Mouse (Mus musculus): ENCODE results near the gene Car9.
A peak's percentile ranks its signal among the peaks of the same experiment; 100 is the strongest.

Gene Car9

DNA sequence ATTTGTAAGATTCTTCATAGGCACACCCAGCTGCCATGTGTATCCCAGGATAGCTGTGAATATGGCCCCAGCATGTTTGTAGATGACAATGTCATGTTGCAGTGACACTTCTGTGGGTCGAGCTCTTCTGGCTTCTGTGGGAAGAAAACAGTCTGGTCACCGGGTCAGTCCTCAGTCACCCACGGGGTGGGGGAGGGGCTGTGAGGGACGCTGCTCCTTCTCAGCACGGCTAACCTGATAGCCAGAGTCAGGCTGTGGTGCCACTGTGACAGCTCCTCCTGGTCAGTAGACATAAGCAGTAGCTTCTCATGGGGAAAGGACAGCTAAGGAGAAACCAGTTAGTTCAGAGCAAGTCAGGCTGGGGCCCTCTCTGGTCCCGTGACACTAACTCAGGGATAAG, 10.2 kb upstream of the Car9 start:
- no peak for DNase-seq

DNA sequence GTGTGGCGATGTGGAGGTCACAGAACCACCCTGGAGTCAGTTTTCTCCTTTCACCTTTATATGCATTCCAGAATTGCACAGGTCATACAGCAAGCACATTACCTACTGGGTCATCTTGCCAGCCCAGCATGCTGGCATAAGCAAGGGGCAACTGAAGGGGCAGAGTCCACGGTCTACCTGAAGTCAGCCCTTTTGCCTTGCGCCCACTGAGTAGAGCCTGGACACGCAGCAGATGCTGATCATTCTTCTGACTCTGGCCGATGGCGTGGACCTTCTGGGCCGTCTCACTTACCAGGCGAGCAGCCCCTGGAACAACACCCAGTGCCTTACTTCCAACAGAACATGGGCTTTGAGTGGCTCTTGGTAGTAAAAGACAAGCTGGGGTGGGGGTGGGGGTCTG, 9.4 kb upstream of the Car9 start:
- DNase-seq: no peak

DNA sequence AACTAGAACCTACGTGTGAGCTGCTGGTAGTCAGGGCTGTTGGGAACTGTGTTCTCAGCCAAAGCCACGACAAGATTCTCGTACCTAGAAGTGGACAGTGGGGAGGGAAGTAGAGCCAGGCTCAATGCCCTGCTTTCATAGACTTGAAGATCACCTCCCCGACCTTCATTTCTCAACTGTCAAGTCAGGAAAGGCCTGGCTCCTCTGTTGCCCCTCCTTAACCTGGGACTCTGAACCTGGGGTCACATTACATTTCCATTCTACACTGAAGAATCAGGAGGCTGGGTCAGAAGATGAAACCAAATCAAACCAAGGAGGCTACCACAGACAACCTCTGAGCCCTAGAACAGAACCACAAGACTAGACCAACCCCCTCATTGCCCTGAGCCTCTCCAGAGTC, 8.8 kb upstream of the Car9 start:
- no peak for DNase-seq

- DNase-seq: peak; percentile 71
Measured at GRCm38 (mm10) chr4:43498983-43499382, 7.8 kb upstream of the Car9 start.

- peak; percentile 82 for DNase-seq
Measured at GRCm38 (mm10) chr4:43499407-43500333, 7.1 kb upstream of the Car9 start, which contains the start of gene Arhgef39. Arhgef39 (minus strand) TSS chr4:43499695.

- no peak for DNase-seq
Measured at GRCm38 (mm10) chr4:43503041-43503440, 3.7 kb upstream of the Car9 start.

DNA sequence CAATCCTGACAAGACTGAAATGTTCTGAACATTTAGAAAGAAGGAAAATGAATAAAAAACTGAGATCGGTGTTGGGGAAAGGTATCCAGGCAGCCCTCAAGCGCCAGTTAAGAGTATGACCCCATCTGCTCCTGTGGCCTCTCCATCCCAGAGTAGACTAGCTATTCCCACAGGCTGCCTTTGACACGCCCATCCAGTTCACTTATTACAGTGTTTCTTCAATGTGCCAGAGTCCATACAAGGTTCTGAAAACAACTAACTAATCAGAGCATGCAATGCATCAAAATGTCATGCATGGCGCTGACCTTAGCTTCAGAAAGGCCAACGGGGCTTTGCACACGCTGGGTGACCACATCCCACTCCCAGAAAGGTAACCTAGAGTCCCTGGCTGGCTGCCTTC, 3.3 kb upstream of the Car9 start:
- DNase-seq: no peak

- DNase-seq: no peak
Measured at GRCm38 (mm10) chr4:43504269-43504668, 2.5 kb upstream of the Car9 start.

GRCm38 (mm10) chr4:43506074-43506473, 692 bp upstream of the Car9 start:
- DNase-seq: no peak

DNA sequence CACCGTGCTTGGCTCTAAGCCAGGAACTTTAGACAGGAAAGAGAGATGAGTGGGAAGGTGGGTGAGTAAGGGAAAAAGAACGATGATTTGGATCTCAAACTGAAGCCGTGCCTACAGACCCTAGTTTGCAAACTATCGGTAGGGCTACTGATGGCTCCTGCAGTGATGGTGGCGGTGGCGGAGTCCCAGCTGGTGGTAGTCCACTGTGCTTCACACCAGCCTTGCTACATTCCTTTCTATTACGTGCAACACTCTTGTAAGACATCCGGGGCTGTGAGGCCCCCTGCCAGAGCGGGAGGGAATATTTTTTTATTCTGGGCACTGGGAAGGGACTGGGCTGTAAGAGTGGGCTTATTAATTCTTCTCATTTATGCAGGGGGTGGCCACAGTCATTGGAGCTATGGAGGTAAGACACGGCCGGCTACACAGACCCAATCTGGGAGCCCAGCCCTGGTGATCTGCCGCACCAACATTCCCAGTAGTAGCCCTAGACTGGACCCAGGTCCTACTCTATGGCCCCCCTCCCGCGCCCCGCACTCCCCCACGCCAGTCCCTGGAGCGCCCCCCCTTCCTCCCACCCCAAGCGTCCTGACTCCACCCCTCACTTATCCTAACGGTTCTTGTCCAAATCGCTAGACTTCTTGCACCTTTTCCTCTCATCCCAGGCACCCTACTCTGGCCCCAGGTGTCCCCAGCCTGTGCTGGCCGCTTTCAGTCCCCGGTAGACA, 1.3 kb downstream of the Car9 start:
- no peak for DNase-seq

DNA sequence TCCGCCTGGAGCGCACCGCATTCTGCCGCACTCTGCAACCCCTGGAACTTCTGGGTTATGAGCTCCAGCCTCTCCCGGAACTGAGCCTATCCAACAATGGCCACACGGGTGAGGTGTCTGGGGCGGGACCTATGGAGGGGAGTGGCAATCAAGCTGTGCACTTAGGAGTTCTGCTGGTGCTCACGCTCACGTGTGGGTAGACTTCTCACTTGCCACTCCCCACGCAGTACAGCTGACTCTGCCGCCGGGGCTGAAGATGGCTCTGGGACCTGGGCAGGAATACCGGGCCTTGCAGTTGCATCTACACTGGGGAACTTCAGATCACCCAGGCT, 1.9 kb downstream of the Car9 start:
- peak; percentile 79 for DNase-seq

GRCm38 (mm10) chr4:43509109-43509508, 2.3 kb downstream of the Car9 start:
- DNase-seq: no peak

DNA sequence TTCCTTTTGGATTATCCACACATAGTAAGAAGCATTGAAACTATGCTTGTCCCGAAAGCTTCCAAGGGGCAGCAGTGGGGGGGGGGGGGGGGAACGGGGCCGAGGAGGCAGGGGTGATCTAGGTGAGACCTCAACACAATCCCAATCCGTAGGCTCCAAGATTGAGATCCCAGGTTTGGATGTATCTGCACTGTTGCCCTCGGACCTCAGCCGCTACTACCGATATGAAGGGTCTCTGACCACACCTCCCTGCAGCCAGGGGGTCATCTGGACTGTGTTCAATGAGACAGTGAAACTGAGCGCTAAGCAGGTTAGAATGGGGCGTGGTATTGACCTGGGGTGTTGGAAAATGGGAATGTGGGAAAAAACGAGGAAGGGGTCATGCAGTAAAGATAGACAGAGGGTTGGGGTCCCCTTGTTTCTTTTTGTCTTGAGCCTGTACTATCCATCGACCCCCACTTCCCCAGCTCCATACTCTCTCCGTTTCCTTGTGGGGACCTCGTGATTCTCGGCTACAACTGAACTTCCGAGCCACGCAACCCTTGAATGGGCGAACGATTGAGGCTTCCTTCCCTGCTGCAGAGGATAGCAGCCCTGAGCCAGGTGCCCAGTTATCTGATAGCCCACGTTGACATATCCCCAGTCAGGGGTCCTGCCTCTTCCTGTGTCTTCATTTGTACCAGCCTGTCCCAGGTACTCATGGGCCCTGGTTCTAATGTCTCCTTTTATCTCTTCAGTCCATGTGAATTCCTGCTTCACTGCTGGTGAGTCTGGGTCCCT, 5.1 kb downstream of the Car9 start:
- DNase-seq: no peak

- DNase-seq: no peak
Measured at GRCm38 (mm10) chr4:43512653-43513052, 5.9 kb downstream of the Car9 start.

DNA sequence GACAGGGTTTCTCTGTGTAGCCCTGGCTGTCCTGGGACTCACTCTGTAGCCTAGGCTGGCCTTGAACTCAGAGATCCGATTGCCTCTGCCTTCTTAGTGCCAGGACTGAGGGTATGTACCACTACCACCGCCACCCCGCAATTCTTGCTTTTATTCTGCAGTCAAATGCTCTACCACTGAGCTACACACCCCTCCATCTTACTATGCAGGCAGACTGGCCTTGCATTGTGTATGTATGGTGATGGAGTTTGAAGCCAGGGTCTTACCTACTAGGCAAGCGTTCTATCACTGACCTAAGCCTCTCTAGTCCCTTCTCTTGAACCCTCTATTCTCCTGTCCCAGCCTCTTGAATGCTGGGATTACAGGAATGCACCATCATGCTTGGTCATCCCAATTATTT, 6.5 kb downstream of the Car9 start:
- no peak for DNase-seq

DNA sequence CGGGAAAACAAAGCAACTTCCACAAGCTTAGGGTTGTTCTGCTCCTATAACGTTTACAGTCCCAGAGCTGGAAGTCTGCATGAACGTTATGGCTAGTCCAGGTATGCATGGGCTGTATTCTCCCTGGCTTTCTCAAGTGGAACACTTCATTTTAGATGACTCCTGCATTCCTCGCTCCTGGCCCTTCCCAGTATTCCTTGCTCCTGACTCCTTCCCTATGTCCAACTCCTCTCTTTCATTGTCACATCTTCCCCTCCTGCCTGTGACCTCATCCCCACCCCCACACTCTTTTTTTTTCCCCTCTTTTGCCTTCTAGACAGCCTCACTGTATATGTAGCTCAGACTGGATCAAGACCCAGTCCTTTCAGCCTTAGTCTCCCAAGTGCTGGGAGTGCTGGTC, 7.0 kb downstream of the Car9 start:
- DNase-seq: no peak

- DNase-seq: no peak
Measured at GRCm38 (mm10) chr4:43515764-43516708, 9.3 kb downstream of the Car9 start.

GRCm38 (mm10) chr4:43519551-43519950, 12.8 kb downstream of the Car9 start:
- no peak for DNase-seq

GRCm38 (mm10) chr4:43519956-43520355, 13.2 kb downstream of the Car9 start:
- DNase-seq: peak; percentile 85

DNA sequence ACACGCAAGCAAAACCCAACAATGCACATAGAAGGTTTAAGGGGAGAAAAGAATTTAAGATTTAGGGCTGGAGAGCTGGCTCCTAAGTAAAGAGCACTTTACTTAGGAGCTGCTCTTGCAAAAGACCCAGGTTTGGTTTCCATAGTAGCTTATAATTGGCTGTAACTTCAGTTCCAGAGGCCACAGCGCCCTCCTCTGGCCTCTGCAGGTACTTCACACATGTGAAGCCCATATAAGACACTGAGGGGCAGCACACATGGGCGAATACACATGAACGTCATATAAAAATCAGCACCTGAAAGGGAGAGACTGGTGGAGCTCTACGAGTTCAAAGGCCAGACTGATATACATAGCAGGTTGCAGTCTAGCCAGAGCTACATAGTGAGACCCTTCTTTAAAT, 21.1 kb downstream of the Car9 start:
- peak; percentile 36 for DNase-seq

DNA sequence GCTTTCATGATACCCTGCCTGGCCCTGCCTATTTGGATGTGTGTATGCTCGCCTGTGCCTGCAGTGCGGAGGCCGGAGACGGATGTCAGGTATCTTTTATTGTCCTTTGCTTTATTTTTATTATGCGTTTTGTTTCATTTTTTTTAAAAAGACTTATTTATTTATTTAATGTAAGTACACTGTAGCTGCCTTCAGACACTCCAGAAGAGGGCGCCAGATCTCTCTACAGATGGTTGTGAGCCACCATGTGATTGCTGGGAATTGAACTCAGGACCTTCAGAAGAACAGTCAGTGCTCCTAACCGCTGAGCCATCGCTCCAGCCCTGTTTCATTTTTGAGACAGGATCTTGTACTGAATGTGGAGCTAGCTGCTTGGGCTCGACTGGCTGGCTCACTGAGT, 21.7 kb downstream of the Car9 start:
- peak; percentile 53 for DNase-seq

- no peak for DNase-seq
Measured at GRCm38 (mm10) chr4:43530081-43530501, 23.3 kb downstream of the Car9 start.
